Mouse (Mus musculus) mouse trophoblast stem cell (cell line): ENCODE results near the gene Tsc2.

Source experiments
- in situ Hi-C, 2 experiments: fragments of 300-500 bp; cut with MseI, MboI; formaldehyde crosslinking; loops; 2 replicates in 1 of 2; 3 replicates in 1 of 2; pipeline ENCODE4 v1.15.1; 2025

The Tsc2 gene

DNA sequence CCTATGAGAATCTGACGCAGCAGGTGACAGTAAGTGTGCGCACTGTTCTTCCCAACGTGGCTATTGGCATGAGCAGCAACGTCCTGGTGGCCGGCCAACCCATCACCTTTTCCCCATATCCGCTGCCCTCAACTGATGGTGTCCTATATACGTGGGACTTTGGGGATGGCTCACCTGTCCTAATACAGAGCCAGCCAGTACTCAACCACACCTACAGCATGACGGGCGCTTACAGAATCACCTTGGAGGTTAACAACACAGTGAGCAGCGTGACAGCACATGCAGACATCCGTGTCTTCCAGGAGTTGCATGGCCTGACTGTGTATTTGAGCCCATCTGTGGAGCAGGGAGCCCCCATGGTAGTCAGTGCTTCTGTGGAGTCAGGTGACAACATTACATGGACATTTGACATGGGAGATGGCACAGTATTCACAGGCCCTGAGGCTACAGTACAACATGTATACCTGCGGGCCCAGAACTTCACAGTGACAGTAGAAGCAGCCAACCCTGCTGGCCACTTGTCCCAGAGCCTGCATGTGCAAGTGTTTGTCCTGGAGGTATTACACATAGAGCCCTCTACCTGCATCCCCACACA, 59.7 kb downstream of the Tsc2 start:
- in situ Hi-C loops, result no loop called here

GRCm38 (mm10) chr17:24569837-24570236, 62.6 kb downstream of the Tsc2 start:
- in situ Hi-C loops, result no loop called here

DNA sequence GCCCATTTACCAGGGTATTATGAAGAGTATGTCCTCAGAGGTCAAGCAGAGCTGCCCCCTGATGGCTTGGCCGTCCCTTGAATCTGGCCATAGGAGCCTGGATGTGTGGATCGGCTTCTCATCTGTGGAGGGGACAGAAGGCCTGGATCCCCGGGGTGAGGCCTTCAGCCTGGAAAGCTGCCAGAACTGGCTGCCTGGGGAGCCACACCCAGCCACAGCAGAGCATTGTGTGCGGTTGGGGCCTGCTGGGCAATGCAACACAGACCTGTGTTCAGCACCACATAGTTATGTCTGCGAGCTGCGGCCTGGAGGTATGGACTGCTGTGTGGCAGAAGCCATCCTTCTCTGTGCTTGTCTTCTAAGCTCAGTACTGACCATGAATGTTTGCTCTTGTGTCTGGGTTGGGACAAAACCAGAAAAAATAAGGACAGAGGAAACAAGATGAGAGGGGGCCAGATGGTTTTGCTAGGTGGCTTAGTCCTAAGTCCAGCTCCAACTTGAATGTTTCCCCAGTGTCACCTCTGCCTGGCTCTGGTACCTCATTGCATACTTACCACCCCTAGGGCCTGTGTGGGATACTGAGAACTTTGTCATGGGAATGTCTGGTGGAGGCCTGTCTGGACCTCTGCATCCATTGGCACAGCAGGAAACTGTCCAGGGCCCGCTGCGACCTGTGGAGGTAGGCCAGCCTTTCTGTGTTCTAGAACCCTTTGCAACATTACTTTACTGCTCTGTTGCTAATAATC, 65.2 kb downstream of the Tsc2 start:
- in situ Hi-C loops, result no loop called here

DNA sequence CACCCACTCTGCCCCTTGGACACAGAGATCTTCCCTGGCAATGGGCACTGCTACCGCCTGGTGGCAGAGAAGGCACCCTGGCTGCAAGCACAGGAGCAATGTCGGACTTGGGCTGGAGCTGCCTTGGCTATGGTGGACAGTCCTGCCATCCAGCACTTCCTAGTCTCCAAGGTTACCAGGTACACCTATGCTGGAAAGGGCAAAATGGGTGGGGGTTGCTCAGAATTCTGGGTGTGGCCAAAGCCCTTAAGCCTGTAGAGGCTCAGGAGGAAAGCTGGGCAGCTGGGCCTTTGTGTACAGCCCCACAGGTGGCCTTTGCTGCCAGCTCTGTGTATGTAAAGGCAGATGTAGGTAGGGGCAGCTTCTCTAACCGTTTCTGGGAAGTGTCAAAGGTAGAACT, 66.6 kb downstream of the Tsc2 start:
- in situ Hi-C loops, result no loop called here

DNA sequence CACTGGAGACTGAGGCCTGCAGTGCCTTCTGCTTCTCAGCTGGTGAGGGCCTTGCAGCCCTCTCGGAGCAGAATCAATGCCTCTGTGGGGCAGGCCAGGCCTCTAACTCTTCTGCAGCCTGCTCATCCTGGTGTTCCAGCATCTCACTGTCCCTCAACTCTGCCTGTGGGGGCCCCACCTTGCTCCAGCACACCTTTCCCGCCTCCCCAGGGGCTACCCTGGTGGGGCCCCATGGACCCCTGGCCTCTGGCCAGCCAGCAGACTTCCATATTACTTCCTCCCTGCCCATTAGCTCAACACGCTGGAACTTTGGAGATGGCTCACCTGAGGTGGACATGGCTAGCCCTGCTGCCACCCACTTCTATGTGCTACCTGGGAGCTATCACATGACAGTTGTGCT, 67.3 kb downstream of the Tsc2 start:
- in situ Hi-C loops, result no loop called here

DNA sequence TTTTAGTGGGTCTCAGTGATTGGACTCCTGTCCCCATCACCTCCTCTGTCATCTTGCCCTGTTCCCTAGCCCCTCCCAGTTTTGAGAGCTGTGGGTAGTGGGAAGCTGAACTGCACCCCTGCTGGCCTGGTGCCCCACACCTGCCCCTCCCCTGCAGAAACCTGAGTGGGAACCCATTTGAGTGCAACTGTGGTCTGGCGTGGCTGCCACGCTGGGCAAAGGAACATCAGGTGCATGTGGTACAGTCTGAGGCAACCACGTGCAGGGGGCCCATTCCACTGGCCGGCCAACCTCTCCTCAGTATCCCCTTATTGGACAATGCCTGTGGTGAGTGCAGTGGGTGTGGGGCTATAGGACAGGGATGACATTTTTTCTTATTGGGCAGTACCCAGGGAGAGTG, 68.0 kb downstream of the Tsc2 start:
- in situ Hi-C loops, result no loop called here

DNA sequence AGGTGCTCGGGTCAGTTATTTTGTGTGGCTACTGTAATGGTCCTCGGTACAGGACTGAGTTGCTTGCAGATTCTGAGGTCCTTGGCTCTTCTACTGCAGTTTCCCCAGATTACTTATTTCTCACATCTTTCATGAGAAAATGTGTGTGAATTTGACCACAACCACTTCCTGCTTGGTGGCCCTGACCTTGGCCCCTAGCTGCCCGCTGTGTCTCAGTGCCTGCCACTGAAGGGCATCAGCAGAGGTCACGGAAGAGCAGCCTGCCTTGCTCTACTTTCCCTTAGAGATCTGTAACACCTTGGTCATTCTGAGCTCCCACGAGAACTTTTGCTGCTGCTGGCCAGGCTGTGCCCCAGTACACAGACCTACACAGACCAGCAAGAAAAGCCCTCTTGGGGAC, 68.8 kb downstream of the Tsc2 start:
- in situ Hi-C loops, result no loop called here

GRCm38 (mm10) chr17:24561592-24561991, 70.8 kb downstream of the Tsc2 start:
- in situ Hi-C loops, result no loop called here

- in situ Hi-C loops, result no loop called here
Observed at GRCm38 (mm10) chr17:24560301-24561028, 72.0 kb downstream of the Tsc2 start.

DNA sequence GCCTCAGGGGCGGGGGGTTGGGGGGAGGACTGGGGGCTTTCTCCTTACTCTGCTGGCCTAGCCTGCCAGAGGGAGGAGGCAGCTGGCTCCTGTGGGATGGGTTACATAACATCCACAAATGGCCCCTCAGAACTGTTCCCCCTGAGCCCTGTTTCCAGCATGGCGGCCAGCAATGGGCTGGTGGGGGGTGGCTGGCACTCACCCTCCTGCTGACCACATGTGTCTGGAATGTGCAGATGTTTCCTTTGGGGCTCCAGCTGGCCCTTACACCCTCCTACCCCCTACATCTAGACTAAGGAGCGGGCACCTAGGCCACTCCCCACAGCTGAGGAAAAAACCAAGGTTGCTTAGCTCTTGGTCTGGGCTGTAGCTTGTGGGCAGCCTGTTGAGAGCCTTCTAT, 73.3 kb downstream of the Tsc2 start:
- in situ Hi-C loops, result no loop called here

DNA sequence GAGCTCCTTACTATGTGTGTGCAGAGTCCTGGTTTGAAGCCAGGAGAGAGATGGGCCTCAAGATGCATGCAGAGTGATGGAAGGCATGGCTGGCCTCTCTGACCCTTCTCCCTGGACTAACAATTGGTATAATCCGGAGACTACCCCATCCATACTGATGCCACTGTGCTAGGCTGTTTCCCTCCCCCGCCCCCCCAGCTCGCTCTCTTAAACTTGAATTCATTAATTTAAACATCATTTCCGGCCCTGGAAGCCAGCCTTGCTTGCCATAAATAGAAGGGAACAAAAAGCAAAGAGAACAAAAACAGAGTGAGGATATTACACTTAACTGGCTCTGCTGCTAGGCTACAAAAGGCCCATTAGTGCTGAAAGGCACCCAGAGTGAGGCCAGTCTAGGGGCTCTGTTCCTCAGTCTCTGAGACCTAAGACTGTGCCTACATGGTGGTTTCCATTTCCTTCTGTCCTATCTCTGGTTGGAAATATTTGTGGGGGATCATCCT, 73.8 kb downstream of the Tsc2 start:
- in situ Hi-C loops, result no loop called here

- in situ Hi-C loops, result no loop called here
Observed at GRCm38 (mm10) chr17:24557091-24557490, 75.3 kb downstream of the Tsc2 start.

DNA sequence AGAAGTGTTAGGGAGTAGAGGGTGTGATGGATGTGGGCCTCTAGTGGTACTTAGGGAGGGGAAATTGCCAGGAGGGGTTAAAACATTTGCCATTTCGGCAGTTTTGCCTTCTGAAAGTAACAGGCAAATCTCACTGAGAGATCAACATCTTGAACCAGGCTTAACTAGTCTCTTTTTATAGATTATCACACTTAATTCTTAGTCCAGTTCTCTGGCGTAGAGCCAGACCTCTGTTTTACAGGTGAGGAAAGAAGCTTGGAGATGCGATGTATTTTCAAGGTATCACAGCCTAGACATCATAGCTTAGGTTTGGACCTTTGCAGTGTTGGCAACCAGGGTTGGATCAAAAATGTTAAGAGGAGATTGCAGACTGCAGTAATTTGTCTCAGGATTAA, 81.4 kb downstream of the Tsc2 start:
- in situ Hi-C loops, result no loop called here

GRCm38 (mm10) chr17:24550416-24551049, 81.9 kb downstream of the Tsc2 start:
- in situ Hi-C loops, result no loop called here

GRCm38 (mm10) chr17:24549618-24550415, 82.6 kb downstream of the Tsc2 start, which contains the start of gene Pkd1:
TSS of gene Pkd1 (plus strand) at chr17:24549834.
- in situ Hi-C loops, result loop anchor here (5.0 to 10.0 kb wide), 2 partner anchors 105 to 107 kb away; partner anchors contain the start of genes Npw (in 2 of the 2) and Slc9a3r2 (in 1 of the 2)

DNA sequence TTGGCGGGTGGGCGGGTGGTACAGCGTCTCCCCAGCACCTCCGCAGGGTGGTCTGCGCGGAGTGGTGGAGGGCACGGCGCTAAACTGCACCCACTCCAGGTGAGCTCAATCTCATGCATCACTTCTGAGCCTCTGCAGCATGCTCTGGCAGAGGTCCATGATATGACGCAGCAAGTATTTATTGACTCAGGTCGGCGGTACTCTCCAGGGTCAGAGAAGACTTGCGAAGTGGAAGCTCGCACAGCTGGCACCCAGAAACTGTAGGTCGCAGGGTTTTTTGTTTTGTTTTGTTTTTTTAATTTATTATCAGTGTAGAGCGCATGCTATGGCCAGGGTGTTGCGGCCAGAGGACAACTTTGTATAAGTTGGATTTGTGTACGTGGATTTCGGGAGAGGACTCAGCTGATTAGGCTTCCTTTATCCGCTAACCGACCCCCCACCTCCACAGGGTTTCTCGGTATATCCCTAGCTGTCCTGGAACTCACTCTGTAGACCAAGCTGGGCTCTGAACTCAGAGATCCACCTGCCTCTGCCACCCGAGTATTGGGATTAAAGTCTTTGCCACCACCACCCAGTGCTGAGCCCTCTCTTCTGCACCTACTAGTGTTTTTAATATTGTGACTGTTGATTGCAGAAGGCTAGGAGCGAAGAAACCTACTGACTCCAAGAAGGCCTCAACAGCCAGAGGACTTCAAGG, 83.4 kb downstream of the Tsc2 start:
- in situ Hi-C loops, result loop anchor here (5.0 to 10.0 kb wide), 2 partner anchors 106 to 108 kb away; partner anchors contain the start of genes Npw (in 2 of the 2) and Slc9a3r2 (in 1 of the 2)

DNA sequence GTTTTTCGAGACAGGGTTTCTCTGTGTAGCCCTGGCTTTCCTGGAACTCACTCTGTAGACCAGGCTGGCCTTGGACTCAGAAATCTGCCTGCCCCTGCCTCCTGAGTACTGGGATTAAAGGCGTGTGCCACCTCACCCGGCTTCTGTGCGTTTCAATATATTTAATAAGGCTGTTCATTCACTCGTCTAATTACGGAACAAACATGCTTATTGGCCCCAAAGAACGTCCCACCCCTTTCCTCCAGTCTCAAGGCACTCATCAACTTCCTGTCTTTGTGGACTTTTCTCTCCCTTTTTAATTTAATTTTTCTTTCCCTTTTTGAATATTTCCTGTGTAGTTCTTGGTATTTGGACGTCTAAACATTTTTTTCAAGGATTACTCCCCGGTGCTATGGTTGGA, 84.0 kb downstream of the Tsc2 start:
- in situ Hi-C loops, result loop anchor here (5.0 to 10.0 kb wide), 2 partner anchors 106 to 109 kb away; partner anchors contain the start of genes Npw (in 2 of the 2) and Slc9a3r2 (in 1 of the 2)

- in situ Hi-C loops, result loop anchor here (5.0 to 10.0 kb wide), 2 partner anchors 109 to 111 kb away; partner anchors contain the start of genes Npw (in 2 of the 2) and Slc9a3r2 (in 1 of the 2)
Observed at GRCm38 (mm10) chr17:24546234-24546633, 86.2 kb downstream of the Tsc2 start.
